Mouse (Mus musculus) kidney, embryonic 16.5 days (tissue): ENCODE results near the gene Myoz2. TPM values are rescaled to one million over a fixed set of nuclear protein-coding genes. Genes with fewer than 3 reads are reported as not detected.

Experiments
- microRNA-seq: library from miRNA; unstranded; fragments of <30 nt; microRNA quantifications from one replicate; pipeline ENCODE4, GENCODE M21; 2016
- polyA plus RNA-seq: library from polyadenylated mRNA; unstranded; fragments of >200 nt; fragmentation: Nextera tagmentation; extraction: Ambion mirVana; gene quantifications from 2 replicates; pipeline ENCODE4 v1.2.1, GENCODE M21; 2015

Myoz2 gene
- polyA plus RNA-seq, 1 experiment from 2014 or later, result 1.3 TPM

Small RNA genes lying within 50 kb of the gene (microRNA-seq; reads per million reads assigned to microRNA genes)
- gene Gm22066, result not detected

Other genes starting within 250 kb of the Myoz2 start
- gene Fabp2, start 139.9 kb downstream of the Myoz2 start, polyA plus RNA-seq, result 0.34 TPM in 1 of 2 replicates, not detected in the other
- not detected in 2 replicates for gene Gm10959, start 115.7 kb downstream of the Myoz2 start, polyA plus RNA-seq
- gene 1810037I17Rik, start 110.8 kb downstream of the Myoz2 start, polyA plus RNA-seq, result 85.2 and 87.2 TPM in 2 replicates
- gene Usp53, start 50.5 kb downstream of the Myoz2 start, polyA plus RNA-seq, result 10.3 and 14.4 TPM in 2 replicates
- 9.5 and 9.9 TPM in 2 replicates for gene Synpo2, start 201.1 kb upstream of the Myoz2 start, polyA plus RNA-seq
- gene Sec24d, start 232.4 kb upstream of the Myoz2 start, polyA plus RNA-seq, result 70.1 and 75.4 TPM in 2 replicates